In genomic region chr5:92935883-92936282, GRCm38 (mm10) we compare ENCODE assay signal across 18 mouse cellular contexts.
"Had no signal": no experiment of that assay in that cellular context is flagged by ENCODE, and none has a peak within 500 bp of the region (broad histone marks: within the 10 kb centered on the region; RNA-seq: fewer than 3 reads in every experiment).

No protein-coding gene starts in this region.

- H3K27ac ChIP-seq: lung, embryonic 15.5 days; macrophage; midbrain, embryonic 13.5 days; midbrain, embryonic 15.5 days; neural tube, embryonic 12.5 days; stomach, embryonic 15.5 days; stomach, postnatal 0 days had no signal

- ATAC-seq: lung, postnatal 0 days; midbrain, embryonic 13.5 days; midbrain, embryonic 15.5 days had no signal

- H3K9ac ChIP-seq: lung, embryonic 15.5 days; midbrain, embryonic 13.5 days; midbrain, embryonic 15.5 days; neural tube, embryonic 12.5 days; stomach, embryonic 15.5 days had no signal

- H3K4me3 ChIP-seq: lung, embryonic 15.5 days; megakaryocyte, embryonic 14.5 days; midbrain, embryonic 13.5 days; midbrain, embryonic 15.5 days; neural tube, embryonic 12.5 days; stomach, embryonic 15.5 days had no signal

- H3K27me3 ChIP-seq: lung, embryonic 15.5 days; midbrain, embryonic 13.5 days; midbrain, embryonic 15.5 days; neural tube, embryonic 12.5 days; stomach, embryonic 15.5 days had no signal

- H3K4me2 ChIP-seq: lung, embryonic 15.5 days; midbrain, embryonic 11.5 days; midbrain, embryonic 13.5 days; midbrain, embryonic 15.5 days; neural tube, embryonic 12.5 days; stomach, embryonic 15.5 days had no signal

- DNase-seq: lung, adult 2 months; lung, postnatal 14 days; lung, postnatal 36 days; right cerebral cortex, postnatal 25 days; right cerebral cortex, postnatal 4 days; thymus, adult 2 months; thymus, postnatal 25 days; thymus, postnatal 4 days had no signal

- H3K4me1 ChIP-seq: megakaryocyte, embryonic 14.5 days; midbrain, embryonic 15.5 days had no signal

- H3K9me3 ChIP-seq: midbrain, embryonic 13.5 days; midbrain, embryonic 15.5 days; stomach, embryonic 15.5 days had no signal
